Mouse (Mus musculus): ENCODE measurements around the gene Gm20388. TPM values are rescaled to one million over a fixed set of nuclear protein-coding genes. Genes with fewer than 3 reads are reported as not detected.
"Not testable (repeated sequence)": the region's sequence is repeated elsewhere in the genome, so short reads cannot be mapped to it uniquely, and the experiment has no call there.

The Gm20388 gene
- polyA plus RNA-seq, 1 experiment from 2014 or later, result not detected

DNA sequence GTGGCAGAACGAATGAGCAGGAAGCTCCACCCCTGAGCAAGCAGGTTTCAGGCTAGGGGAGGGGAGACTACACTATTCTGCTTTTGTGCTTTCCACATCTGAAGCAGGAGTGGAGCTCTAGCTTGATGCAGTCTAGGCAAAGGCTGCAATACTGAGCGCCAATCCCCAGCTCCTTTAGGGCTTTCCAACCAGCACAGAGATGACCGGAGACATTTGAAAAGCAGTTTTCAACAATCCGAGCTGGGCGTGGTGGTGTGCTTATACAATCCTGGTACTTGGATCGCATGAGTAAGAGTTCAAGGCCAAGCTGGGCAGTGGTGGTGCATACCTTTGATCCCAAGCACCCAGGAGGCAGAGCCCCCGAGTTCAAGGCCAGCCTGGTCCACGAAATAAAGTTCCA is 3281.3 kb downstream of the Gm20388 start:
- Histone ChIP-seq H3K4me2 (replicated peaks) (no peak overlapping the region), H3K4me1 (peaks cover 4% of the 10 kb centered on the region), H3K27ac (no peak overlapping the region), H3K4me3 (no peak overlapping the region), H3K27me3 (no peaks in the 10 kb centered on the region), H3K36me3 (no peaks in the 10 kb centered on the region), H3K9ac (no peak overlapping the region), H3K9me3 (no peaks in the 10 kb centered on the region)
- 54% methylated on average over 8 of the region's 8 CpGs for WGBS
- ATAC-seq (ENCODE audit: insufficient number of reproducible peaks, insufficient read depth, low FRiP score, low TSS enrichment), result no peak

DNA sequence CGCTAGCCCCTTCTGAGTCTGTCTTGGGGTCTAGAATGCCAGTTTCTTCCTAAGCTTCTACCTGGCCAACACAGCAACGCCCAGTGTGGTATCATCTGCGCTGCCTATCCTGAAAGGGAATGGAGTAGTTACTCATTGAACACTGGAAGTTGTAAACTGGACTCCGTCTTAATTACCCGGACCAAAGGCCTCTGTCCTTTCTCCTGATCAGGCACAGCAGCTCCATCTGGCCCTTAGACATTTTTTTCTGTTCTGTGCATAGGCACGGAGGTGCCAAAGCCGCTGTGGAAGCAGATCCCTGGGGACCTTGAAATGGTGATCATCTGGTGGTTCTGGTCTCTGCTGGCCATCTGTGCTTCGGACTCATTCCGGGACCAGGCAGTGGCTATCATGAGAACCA is 3283.1 kb downstream of the Gm20388 start:
- Histone ChIP-seq H3K4me2 (replicated peaks) (no peak overlapping the region), H3K9me3 (no peaks in the 10 kb centered on the region), H3K36me3 (no peaks in the 10 kb centered on the region), H3K27me3 (no peaks in the 10 kb centered on the region), H3K4me1 (no peaks in the 10 kb centered on the region), H3K9ac (no peak overlapping the region), H3K4me3 (no peak overlapping the region), H3K27ac (no peak overlapping the region)
- ATAC-seq (ENCODE audit: insufficient number of reproducible peaks, insufficient read depth, low FRiP score, low TSS enrichment), result no peak
- WGBS, result 84% methylated on average over 9 of the region's 9 CpGs

DNA sequence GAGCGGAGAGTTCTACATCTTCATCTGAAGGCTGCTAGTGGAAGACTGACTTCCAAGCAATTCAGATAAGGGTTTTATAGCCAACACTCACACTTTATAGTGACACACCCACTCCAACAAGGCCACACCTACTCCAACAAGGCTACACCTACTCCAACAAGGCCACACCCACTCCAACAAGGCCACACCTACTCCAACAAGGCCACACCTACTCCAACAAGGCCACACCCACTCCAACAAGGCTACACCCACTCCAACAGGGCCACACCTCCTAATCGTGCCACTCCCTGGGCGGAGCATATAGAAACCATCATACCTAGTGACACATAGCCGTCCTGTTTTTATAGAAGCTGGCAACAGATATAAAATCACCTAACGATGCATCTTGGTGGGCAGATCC is 3286.4 kb downstream of the Gm20388 start:
- ATAC-seq (ENCODE audit: insufficient number of reproducible peaks, insufficient read depth, low FRiP score, low TSS enrichment); H3K9ac ChIP-seq; H3K27ac ChIP-seq; H3K27me3 ChIP-seq; H3K4me1 ChIP-seq; H3K4me2 ChIP-seq (replicated peaks); H3K4me3 ChIP-seq; H3K36me3 ChIP-seq; H3K9me3 ChIP-seq: not testable (repeated sequence)
- 70% methylated on average over 5 of the region's 5 CpGs for WGBS

DNA sequence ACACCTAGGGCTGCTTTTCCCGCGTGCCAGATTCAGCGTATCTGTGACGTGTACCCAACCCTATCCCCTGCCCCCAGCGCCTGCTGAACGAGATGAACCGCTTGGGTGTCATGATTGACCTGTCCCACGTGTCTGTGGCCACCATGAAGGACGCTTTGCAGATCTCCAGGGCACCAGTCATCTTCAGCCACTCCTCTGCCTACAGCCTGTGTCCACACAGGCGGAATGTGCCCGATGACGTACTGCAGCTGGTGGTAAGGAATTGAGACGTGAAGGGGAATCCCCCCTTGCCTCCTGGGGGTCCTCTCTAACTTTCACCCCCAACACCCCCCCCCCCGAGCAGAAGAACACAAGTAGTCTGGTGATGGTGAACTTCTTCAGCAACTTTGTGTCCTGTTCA is 3289.2 kb downstream of the Gm20388 start:
- Histone ChIP-seq H3K27ac (no peak overlapping the region), H3K27me3 (no peaks in the 10 kb centered on the region), H3K9me3 (no peaks in the 10 kb centered on the region), H3K9ac (no peak overlapping the region), H3K4me3 (no peak overlapping the region), H3K36me3 (peaks cover 5% of the 10 kb centered on the region; the same call in 1 of the 2 replicates), H3K4me2 (replicated peaks) (no peak overlapping the region), H3K4me1 (no peaks in the 10 kb centered on the region)
- ATAC-seq (ENCODE audit: insufficient number of reproducible peaks, insufficient read depth, low FRiP score, low TSS enrichment), result no peak
- 71% methylated on average over 14 of the region's 14 CpGs for WGBS

DNA sequence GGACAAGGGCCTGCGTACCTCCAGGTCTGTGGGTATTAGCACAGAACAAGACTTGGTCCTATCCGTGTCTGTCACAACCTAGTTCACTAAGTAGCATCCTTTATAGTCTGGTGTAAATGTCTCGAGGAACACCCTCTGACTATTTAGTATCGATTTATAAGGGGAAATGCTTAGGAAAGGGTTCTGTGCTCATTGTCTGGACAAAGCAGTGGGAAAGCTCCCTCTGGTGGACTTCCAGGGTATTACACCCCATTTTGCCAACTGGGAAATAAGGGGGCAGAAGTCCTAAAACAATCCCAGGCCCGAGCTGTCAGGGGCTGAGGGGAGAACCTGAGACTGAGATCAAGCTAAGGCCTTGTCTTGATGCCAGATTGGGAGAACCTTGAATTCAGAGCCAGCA is 3291.6 kb downstream of the Gm20388 start:
- Histone ChIP-seq H3K4me1 (no peaks in the 10 kb centered on the region), H3K9me3 (no peaks in the 10 kb centered on the region), H3K4me3 (no peak overlapping the region), H3K4me2 (replicated peaks) (no peak overlapping the region), H3K27ac (no peak overlapping the region), H3K27me3 (no peaks in the 10 kb centered on the region), H3K9ac (no peak overlapping the region), H3K36me3 (peaks cover 24% of the 10 kb centered on the region)
- 32% methylated on average over 5 of the region's 5 CpGs for WGBS
- ATAC-seq (ENCODE audit: insufficient number of reproducible peaks, insufficient read depth, low FRiP score, low TSS enrichment), result no peak

DNA sequence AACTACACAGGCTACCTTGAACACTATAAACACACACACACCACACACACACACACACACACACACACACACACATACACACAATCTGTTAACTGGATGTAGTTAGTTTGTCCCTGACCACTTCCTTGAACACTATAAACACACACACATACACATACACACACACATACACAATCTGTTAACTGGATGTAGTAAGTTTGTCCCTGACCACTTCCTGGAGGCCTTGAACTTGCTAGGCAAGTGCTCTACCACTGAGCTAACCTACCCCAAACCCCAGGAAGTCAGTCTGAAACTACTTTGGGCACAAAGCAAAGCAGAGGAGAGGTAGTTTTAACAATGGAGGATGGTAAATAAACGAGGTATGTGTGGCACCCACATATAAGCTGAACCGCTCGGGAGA is 3292.9 kb downstream of the Gm20388 start:
- no peaks in the 10 kb centered on the region for H3K4me1 ChIP-seq
- no peak overlapping the region for H3K9ac ChIP-seq
- ATAC-seq (ENCODE audit: insufficient number of reproducible peaks, insufficient read depth, low FRiP score, low TSS enrichment), result no peak
- H3K4me3 ChIP-seq, result no peak overlapping the region
- no peak overlapping the region for H3K27ac ChIP-seq
- no peak overlapping the region for H3K4me2 ChIP-seq (replicated peaks)
- peaks cover 37% of the 10 kb centered on the region for H3K36me3 ChIP-seq
- 82% methylated on average over 3 of the region's 3 CpGs for WGBS
- H3K27me3 ChIP-seq, result no peaks in the 10 kb centered on the region
- no peaks in the 10 kb centered on the region for H3K9me3 ChIP-seq

DNA sequence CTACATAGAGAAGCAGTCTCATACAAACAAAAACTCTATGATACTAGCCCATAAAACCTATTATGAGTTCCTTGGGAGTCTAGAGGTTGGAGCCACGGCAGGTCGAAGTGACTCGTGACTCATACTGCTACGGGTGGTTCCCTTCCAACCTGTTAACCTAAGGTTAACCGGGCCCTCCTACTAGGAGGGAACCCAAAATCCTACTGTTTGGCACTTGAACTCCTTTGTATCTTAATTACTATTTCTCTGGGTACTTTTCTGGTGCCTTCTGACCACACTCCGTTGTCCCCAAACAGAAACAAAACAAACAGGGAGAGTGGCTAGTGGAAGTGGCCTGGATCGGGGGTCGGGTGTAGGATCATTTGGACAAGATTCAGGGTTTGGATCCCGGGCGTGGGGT is 3301.2 kb downstream of the Gm20388 start:
- WGBS, result 49% methylated on average over 10 of the region's 10 CpGs
- Histone ChIP-seq H3K36me3 (peaks cover 30% of the 10 kb centered on the region), H3K4me3 (peak overlapping the region; percentile 97), H3K4me2 (replicated peaks) (peak overlapping the region; percentile 94), H3K27ac (no peak overlapping the region), H3K9me3 (no peaks in the 10 kb centered on the region), H3K4me1 (peaks cover 19% of the 10 kb centered on the region), H3K27me3 (no peaks in the 10 kb centered on the region), H3K9ac (peak overlapping the region; percentile 92)
- no peak for ATAC-seq (ENCODE audit: insufficient number of reproducible peaks, insufficient read depth, low FRiP score, low TSS enrichment)

DNA sequence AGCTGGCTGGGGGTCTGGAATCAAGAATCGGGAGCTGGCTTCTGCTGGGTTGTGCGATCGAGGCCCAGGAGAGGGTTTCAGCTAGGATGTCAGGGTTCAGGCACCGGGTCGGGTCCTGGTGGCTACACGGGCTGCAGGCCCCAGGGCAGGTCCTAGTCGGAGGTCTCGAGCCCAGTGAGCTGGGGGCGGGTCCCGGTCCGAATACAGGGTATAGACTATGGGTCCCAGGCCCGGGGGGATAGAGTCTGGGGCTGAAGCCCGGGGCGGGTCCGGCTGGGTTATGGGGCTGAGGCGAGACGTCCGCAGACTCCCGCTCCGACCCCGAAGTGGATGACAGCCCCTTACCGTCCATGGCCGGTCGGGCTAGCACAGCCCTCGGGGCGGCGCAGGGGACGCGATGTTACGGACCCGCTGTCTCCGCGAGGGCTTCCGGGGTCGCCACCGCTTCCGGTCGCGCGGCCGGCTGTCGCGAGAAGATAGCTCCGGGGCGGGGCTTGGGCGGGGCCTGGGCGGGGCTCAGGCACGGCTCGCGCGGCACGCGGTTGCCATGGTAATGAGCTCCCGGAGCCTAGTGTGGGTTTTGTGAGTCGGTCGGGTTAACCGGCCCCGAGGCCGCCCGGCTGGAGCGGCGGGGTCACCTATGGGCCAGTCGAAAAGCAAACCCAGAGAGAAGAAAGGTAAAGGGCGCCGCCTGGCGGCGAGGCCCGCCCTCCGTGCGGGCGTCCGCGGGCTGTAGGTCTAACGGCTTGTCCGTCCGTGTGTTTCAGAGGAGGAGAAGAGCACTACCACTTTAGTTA is 3301.9 kb downstream of the Gm20388 start, which contains the start of the genes Chmp1a and Spata33:
Chmp1a (minus strand) TSS at position 443 of the 797 bp plus-strand sequence.
Spata33 (plus strand) TSS at position 512 of the 797 bp plus-strand sequence.
- Histone ChIP-seq H3K9me3 (no peaks in the 10 kb centered on the region), H3K4me3 (peak within 1 kb of the TSS; percentile 97), H3K9ac (peak within 1 kb of the TSS; percentile 92), H3K4me1 (peaks cover 19% of the 10 kb centered on the region), H3K4me2 (replicated peaks) (peak within 1 kb of the TSS; percentile 94), H3K27ac (peak within 1 kb of the TSS; percentile 57), H3K36me3 (peaks cover 24% of the 10 kb centered on the region), H3K27me3 (no peaks in the 10 kb centered on the region)
- ATAC-seq (ENCODE audit: insufficient number of reproducible peaks, insufficient read depth, low FRiP score, low TSS enrichment), result peak; percentile 90
- whole genome bisulfite sequencing, result under 1% methylated on average over 76 of the region's 76 CpGs

DNA sequence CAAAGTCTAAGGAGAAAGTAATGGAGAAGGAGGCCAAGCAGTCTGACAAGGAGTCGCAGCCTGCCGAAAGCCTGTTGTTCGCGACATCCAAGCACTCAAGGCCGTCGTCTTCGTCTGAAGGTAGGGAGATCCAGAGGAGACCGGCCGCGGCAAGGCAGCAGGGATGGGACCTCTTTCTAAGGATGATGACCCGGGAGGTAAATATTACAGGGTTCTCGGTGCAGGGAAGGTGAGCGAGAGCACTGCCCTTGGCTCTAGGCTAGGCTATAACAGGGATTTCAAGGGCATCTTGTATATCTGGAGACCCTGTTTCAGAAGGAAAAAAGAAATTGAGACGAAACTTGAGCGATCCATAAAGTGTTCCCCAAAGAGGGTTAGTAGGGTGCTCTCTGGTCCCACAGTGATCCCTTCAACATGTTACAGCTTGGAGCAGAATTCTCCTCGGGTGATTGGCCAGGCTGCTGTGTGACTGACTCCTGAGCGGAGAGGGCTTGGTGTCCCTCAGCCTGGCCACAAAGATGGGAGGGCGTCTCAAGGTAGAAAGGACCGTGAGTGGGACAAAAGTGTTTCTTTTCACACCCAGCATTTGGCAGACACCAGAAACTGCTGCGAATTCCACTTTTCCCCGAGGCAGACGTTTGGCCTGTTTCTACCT is 3302.6 kb downstream of the Gm20388 start:
- Histone ChIP-seq H3K27me3 (no peaks in the 10 kb centered on the region), H3K9ac (peak overlapping the region; percentile 92), H3K4me1 (peaks cover 19% of the 10 kb centered on the region), H3K4me2 (replicated peaks) (peak overlapping the region; percentile 94), H3K4me3 (peak overlapping the region; percentile 97), H3K9me3 (no peaks in the 10 kb centered on the region), H3K27ac (peak overlapping the region; percentile 57), H3K36me3 (peaks cover 16% of the 10 kb centered on the region)
- 21% methylated on average over 22 of the region's 22 CpGs for WGBS
- 0 out of 2 replicates have a peak, but pooled peaks have one; percentile 11 for ATAC-seq (ENCODE audit: insufficient number of reproducible peaks, insufficient read depth, low FRiP score, low TSS enrichment)

DNA sequence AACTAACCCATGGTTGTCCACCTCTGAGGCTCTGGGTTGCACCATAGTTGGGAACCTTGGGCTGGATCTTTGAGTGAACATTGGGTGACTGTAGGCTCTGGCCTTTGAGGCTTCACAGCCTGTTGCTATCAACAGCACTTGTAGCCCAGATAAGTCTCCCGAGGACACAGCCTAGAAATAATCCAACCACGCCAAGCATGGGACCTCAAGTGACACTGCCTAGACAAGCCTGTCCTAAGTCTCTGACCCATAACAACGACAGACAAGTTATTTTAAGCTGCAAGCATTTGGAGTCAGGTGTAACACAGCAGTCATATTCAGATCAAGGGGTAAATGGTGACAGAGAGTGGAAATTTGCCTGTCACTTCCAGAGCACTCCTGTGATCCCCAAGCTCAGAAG is 3304.8 kb downstream of the Gm20388 start:
- Histone ChIP-seq H3K9me3 (no peaks in the 10 kb centered on the region), H3K4me1 (peaks cover 19% of the 10 kb centered on the region), H3K9ac (no peak overlapping the region), H3K4me2 (replicated peaks) (no peak overlapping the region), H3K27ac (no peak overlapping the region), H3K4me3 (no peak overlapping the region), H3K36me3 (no peaks in the 10 kb centered on the region), H3K27me3 (no peaks in the 10 kb centered on the region)
- no peak for ATAC-seq (ENCODE audit: insufficient number of reproducible peaks, insufficient read depth, low FRiP score, low TSS enrichment)
- 73% methylated on average over 3 of the region's 3 CpGs for WGBS

DNA sequence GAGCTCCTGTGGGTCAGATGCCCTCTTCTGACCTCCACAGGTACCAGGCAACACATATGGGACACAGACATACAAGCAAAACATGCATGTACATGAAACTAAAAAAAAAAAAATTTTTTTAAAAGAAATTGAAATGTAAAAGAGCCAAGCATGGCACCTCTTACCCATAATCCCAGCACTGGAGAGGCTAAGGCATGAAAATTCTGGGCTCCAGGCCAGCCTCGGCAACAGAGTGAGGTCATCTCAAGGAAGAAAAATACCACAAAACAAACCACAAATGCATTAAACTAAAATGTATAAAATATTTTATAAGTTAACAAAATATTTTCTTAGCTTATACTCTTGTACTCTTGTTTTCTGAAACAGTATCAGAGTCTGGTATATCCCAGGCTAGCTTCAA is 3310.3 kb downstream of the Gm20388 start:
- Histone ChIP-seq H3K27me3 (no peaks in the 10 kb centered on the region), H3K4me3 (no peak overlapping the region), H3K9ac (no peak overlapping the region), H3K4me1 (peaks cover 13% of the 10 kb centered on the region), H3K27ac (no peak overlapping the region), H3K4me2 (replicated peaks) (no peak overlapping the region), H3K9me3 (no peaks in the 10 kb centered on the region), H3K36me3 (no peaks in the 10 kb centered on the region)
- 85% methylated on average over 1 of the region's 1 CpGs for WGBS
- ATAC-seq (ENCODE audit: insufficient number of reproducible peaks, insufficient read depth, low FRiP score, low TSS enrichment), result no peak
